Mouse (Mus musculus): ENCODE measurements at regions not wholly inside any gene's neighbourhood (a gene's known extent, or its start where the extent isn't known, plus 50 kb on each side); places are given as distances from the start of the nearest gene placed in this dataset.

- WGBS, result 78% methylated on average over 5 of the region's 5 CpGs
- no peak overlapping the region for H3K4me3 ChIP-seq
- H3K27me3 ChIP-seq, result no peaks in the 10 kb centered on the region
- H3K4me2 ChIP-seq, result no peak overlapping the region
- ATAC-seq (replicated peaks; ENCODE audit: insufficient number of reproducible peaks, insufficient read depth, low FRiP score, low read depth), result no peak
- no peak overlapping the region for H3K9ac ChIP-seq
- no peaks in the 10 kb centered on the region for H3K9me3 ChIP-seq (replicated peaks)
- H3K27ac ChIP-seq, result no peak overlapping the region
- no peaks in the 10 kb centered on the region for H3K36me3 ChIP-seq
- no peaks in the 10 kb centered on the region for H3K4me1 ChIP-seq (replicated peaks)
Measured at GRCm38 (mm10) chr10:123997260-123997659, 733.5 kb downstream of the Fam19a2 start.

GRCm38 (mm10) chr10:123998959-123999358, 735.2 kb downstream of the Fam19a2 start:
- H3K27ac ChIP-seq, result no peak overlapping the region
- 35% methylated on average over 1 of the region's 1 CpGs for WGBS
- H3K36me3 ChIP-seq, result no peaks in the 10 kb centered on the region
- no peaks in the 10 kb centered on the region for H3K4me1 ChIP-seq (replicated peaks)
- no peak overlapping the region for H3K9ac ChIP-seq
- H3K4me3 ChIP-seq, result no peak overlapping the region
- no peaks in the 10 kb centered on the region for H3K27me3 ChIP-seq
- no peak overlapping the region for H3K4me2 ChIP-seq
- no peaks in the 10 kb centered on the region for H3K9me3 ChIP-seq (replicated peaks)
- no peak for ATAC-seq (replicated peaks; ENCODE audit: insufficient number of reproducible peaks, insufficient read depth, low FRiP score, low read depth)

- Histone ChIP-seq H3K9me3 (replicated peaks) (no peaks in the 10 kb centered on the region), H3K4me3 (no peak overlapping the region), H3K4me2 (no peak overlapping the region), H3K9ac (no peak overlapping the region), H3K4me1 (replicated peaks) (no peaks in the 10 kb centered on the region), H3K27ac (no peak overlapping the region), H3K36me3 (no peaks in the 10 kb centered on the region), H3K27me3 (no peaks in the 10 kb centered on the region)
- WGBS, result 78% methylated on average over 4 of the region's 4 CpGs
- no peak for ATAC-seq (replicated peaks; ENCODE audit: insufficient number of reproducible peaks, insufficient read depth, low FRiP score, low read depth)
Measured at GRCm38 (mm10) chr10:124045031-124045430, 781.2 kb downstream of the Fam19a2 start.

GRCm38 (mm10) chr10:124045791-124046190, 782.0 kb downstream of the Fam19a2 start:
- Histone ChIP-seq H3K4me1 (replicated peaks) (no peaks in the 10 kb centered on the region), H3K9ac (no peak overlapping the region), H3K27me3 (no peaks in the 10 kb centered on the region), H3K27ac (no peak overlapping the region), H3K9me3 (replicated peaks) (no peaks in the 10 kb centered on the region), H3K4me3 (no peak overlapping the region), H3K4me2 (no peak overlapping the region), H3K36me3 (no peaks in the 10 kb centered on the region)
- 68% methylated on average over 2 of the region's 2 CpGs for WGBS
- no peak for ATAC-seq (replicated peaks; ENCODE audit: insufficient number of reproducible peaks, insufficient read depth, low FRiP score, low read depth)

GRCm38 (mm10) chr10:124082756-124083155, 819.0 kb downstream of the Fam19a2 start:
- no peaks in the 10 kb centered on the region for H3K9me3 ChIP-seq (replicated peaks)
- peak; percentile 79 for ATAC-seq (replicated peaks; ENCODE audit: insufficient number of reproducible peaks, insufficient read depth, low FRiP score, low read depth)
- H3K4me1 ChIP-seq (replicated peaks), result peaks cover 11% of the 10 kb centered on the region
- H3K4me3 ChIP-seq, result no peak overlapping the region
- no peaks in the 10 kb centered on the region for H3K27me3 ChIP-seq
- no peak overlapping the region for H3K4me2 ChIP-seq
- H3K36me3 ChIP-seq, result no peaks in the 10 kb centered on the region
- WGBS, result 16% methylated on average over 3 of the region's 3 CpGs
- peak overlapping the region; percentile 67 for H3K27ac ChIP-seq
- no peak overlapping the region for H3K9ac ChIP-seq

GRCm38 (mm10) chr10:124090547-124090946, 826.8 kb downstream of the Fam19a2 start:
- ATAC-seq (replicated peaks; ENCODE audit: insufficient number of reproducible peaks, insufficient read depth, low FRiP score, low read depth), result no peak
- H3K9me3 ChIP-seq (replicated peaks), result no peaks in the 10 kb centered on the region
- no peaks in the 10 kb centered on the region for H3K27me3 ChIP-seq
- peak overlapping the region; percentile 29; the same call in 1 of the 2 replicates for H3K4me2 ChIP-seq
- H3K36me3 ChIP-seq, result no peaks in the 10 kb centered on the region
- H3K4me1 ChIP-seq (replicated peaks), result no peaks in the 10 kb centered on the region
- H3K9ac ChIP-seq, result no peak overlapping the region
- H3K27ac ChIP-seq, result no peak overlapping the region
- 45% methylated on average over 10 of the region's 10 CpGs for WGBS
- H3K4me3 ChIP-seq, result no peak overlapping the region

GRCm38 (mm10) chr10:124091364-124091763, 827.6 kb downstream of the Fam19a2 start:
- no peaks in the 10 kb centered on the region for H3K27me3 ChIP-seq
- WGBS, result 86% methylated on average over 7 of the region's 7 CpGs
- no peak for ATAC-seq (replicated peaks; ENCODE audit: insufficient number of reproducible peaks, insufficient read depth, low FRiP score, low read depth)

GRCm38 (mm10) chr10:124119585-124119984, 855.8 kb downstream of the Fam19a2 start:
- H3K9me3 ChIP-seq (replicated peaks), result no peaks in the 10 kb centered on the region
- no peaks in the 10 kb centered on the region for H3K4me1 ChIP-seq (replicated peaks)
- no peak for ATAC-seq (replicated peaks; ENCODE audit: insufficient number of reproducible peaks, insufficient read depth, low FRiP score, low read depth)
- H3K9ac ChIP-seq, result no peak overlapping the region
- H3K27ac ChIP-seq, result no peak overlapping the region
- H3K4me3 ChIP-seq, result no peak overlapping the region
- H3K4me2 ChIP-seq, result no peak overlapping the region
- H3K36me3 ChIP-seq, result no peaks in the 10 kb centered on the region
- no peaks in the 10 kb centered on the region for H3K27me3 ChIP-seq

More at GRCm38 (mm10) chr10:124091364-124091763, 827.6 kb downstream of the Fam19a2 start:
- H3K9ac ChIP-seq, result no peak overlapping the region
- H3K36me3 ChIP-seq, result no peaks in the 10 kb centered on the region
- H3K27ac ChIP-seq, result no peak overlapping the region
- H3K4me2 ChIP-seq, result no peak overlapping the region
- no peaks in the 10 kb centered on the region for H3K4me1 ChIP-seq (replicated peaks)
- no peak overlapping the region for H3K4me3 ChIP-seq
- H3K9me3 ChIP-seq (replicated peaks), result no peaks in the 10 kb centered on the region

GRCm38 (mm10) chr10:124138456-124138855, 874.7 kb downstream of the Fam19a2 start:
- ATAC-seq (replicated peaks; ENCODE audit: insufficient number of reproducible peaks, insufficient read depth, low FRiP score, low read depth), result no peak
- WGBS, result 57% methylated on average over 2 of the region's 2 CpGs
- no peak overlapping the region for H3K4me3 ChIP-seq
- H3K9ac ChIP-seq, result no peak overlapping the region
- no peak overlapping the region for H3K27ac ChIP-seq
- no peaks in the 10 kb centered on the region for H3K27me3 ChIP-seq
- H3K4me2 ChIP-seq, result no peak overlapping the region
- no peaks in the 10 kb centered on the region for H3K4me1 ChIP-seq (replicated peaks)
- no peaks in the 10 kb centered on the region for H3K36me3 ChIP-seq
- no peaks in the 10 kb centered on the region for H3K9me3 ChIP-seq (replicated peaks)

GRCm38 (mm10) chr10:124142336-124142735, 878.5 kb downstream of the Fam19a2 start:
- Histone ChIP-seq H3K4me1 (replicated peaks) (no peaks in the 10 kb centered on the region), H3K9me3 (replicated peaks) (no peaks in the 10 kb centered on the region), H3K27me3 (no peaks in the 10 kb centered on the region), H3K36me3 (no peaks in the 10 kb centered on the region), H3K27ac (no peak overlapping the region), H3K9ac (no peak overlapping the region), H3K4me3 (no peak overlapping the region), H3K4me2 (no peak overlapping the region)
- ATAC-seq (replicated peaks; ENCODE audit: insufficient number of reproducible peaks, insufficient read depth, low FRiP score, low read depth), result no peak
- WGBS, result 53% methylated on average over 1 of the region's 1 CpGs

- Histone ChIP-seq H3K4me3 (no peak overlapping the region), H3K27ac (peak overlapping the region; percentile 14; the same call in 1 of the 2 replicates), H3K36me3 (no peaks in the 10 kb centered on the region), H3K4me1 (replicated peaks) (no peaks in the 10 kb centered on the region), H3K4me2 (peak overlapping the region; percentile 4; the same call in 1 of the 2 replicates), H3K9me3 (replicated peaks) (no peaks in the 10 kb centered on the region), H3K9ac (no peak overlapping the region), H3K27me3 (no peaks in the 10 kb centered on the region)
- 39% methylated on average over 9 of the region's 9 CpGs for WGBS
- no peak; the same call in 1 of the 2 replicates for ATAC-seq (replicated peaks; ENCODE audit: insufficient number of reproducible peaks, insufficient read depth, low FRiP score, low read depth)
Measured at GRCm38 (mm10) chr10:124146751-124147469, 883.1 kb downstream of the Fam19a2 start.

GRCm38 (mm10) chr10:124163441-124163840, 899.6 kb downstream of the Fam19a2 start:
- Histone ChIP-seq H3K36me3 (no peaks in the 10 kb centered on the region), H3K4me3 (no peak overlapping the region), H3K27me3 (no peaks in the 10 kb centered on the region), H3K4me1 (replicated peaks) (no peaks in the 10 kb centered on the region), H3K9ac (no peak overlapping the region), H3K9me3 (replicated peaks) (no peaks in the 10 kb centered on the region), H3K27ac (no peak overlapping the region), H3K4me2 (no peak overlapping the region)
- ATAC-seq (replicated peaks; ENCODE audit: insufficient number of reproducible peaks, insufficient read depth, low FRiP score, low read depth), result no peak
- 85% methylated on average over 7 of the region's 7 CpGs for whole genome bisulfite sequencing

Measured in heart, embryonic 15.5 days (tissue).